Mouse (Mus musculus): Measurements from ENCODE around the gene Psmd2. TPM values are rescaled to one million over a fixed set of nuclear protein-coding genes. Genes with fewer than 3 reads are reported as not detected.

Psmd2 gene
- polyA plus RNA-seq, 1 experiment from 2014 or later: 401 TPM

DNA sequence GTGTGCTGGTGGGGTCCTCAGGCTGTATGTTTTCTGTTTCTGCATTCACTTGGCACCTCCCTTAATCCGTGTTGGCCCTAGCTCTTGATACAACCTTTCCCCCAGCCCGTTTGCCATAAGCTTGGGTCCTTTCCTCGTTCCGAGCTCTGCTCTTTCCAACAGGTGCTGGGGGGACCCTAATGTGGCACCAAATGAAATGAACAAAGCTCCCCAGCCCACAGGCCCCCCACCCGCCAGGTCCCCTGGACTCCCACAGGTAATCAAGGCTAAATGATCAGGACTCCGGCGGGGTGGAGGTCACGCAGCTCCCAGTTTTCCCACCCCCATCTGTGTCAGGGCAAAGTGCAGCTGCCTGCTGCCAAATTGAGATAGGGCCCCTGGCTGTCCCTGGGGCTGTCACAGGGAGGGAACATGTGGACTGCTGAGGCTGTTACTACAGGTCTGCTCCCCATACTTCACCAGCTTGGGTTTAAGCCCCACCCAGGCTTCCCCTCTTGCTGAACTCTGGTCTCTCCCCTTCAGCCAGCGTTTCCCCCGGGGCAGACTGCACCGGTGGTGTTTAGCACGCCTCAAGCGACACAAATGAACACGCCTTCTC is 22.4 kb downstream of the Psmd2 start:
- H3K4me2 ChIP-seq (ENCODE audit: low read length): peak overlapping the region; percentile 71
- WGBS: 8% methylated on average over 14 of the region's 14 CpGs
- peaks cover 21% of the 10 kb centered on the region for H3K4me1 ChIP-seq (replicated peaks; ENCODE audit: control insufficient read depth, insufficient read depth, low read length)
- peak overlapping the region; percentile 90 for H3K9ac ChIP-seq (replicated peaks; ENCODE audit: low read depth, low read length)
- ATAC-seq: no peak
- H3K36me3 ChIP-seq (ENCODE audit: control insufficient read depth, insufficient read depth): peaks cover 17% of the 10 kb centered on the region
- H3K27ac ChIP-seq (ENCODE audit: low read length): no peak overlapping the region
- no peaks in the 10 kb centered on the region for H3K9me3 ChIP-seq (ENCODE audit: control insufficient read depth, low read length)
- H3K4me3 ChIP-seq (replicated peaks; ENCODE audit: low read length): peak overlapping the region; percentile 76
- no peaks in the 10 kb centered on the region for H3K27me3 ChIP-seq (replicated peaks; ENCODE audit: control insufficient read depth, insufficient read depth, low read length)

DNA sequence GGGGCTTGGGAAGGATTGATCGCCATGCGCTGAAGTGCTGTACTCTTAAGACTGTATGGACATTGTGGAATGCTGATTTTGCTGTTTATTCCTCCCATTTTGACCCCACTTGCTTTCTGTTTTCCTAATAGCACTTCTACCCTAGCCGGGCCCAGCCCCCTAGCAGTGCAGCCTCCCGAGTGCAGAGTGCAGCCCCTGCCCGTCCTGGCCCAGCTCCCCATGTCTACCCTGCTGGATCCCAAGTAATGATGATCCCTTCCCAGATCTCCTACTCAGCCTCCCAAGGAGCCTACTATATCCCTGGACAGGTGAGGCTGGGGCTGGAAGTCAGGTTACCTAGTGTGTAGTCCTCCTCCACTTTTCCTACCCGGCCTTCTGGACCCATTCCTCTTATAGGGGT is 23.8 kb downstream of the Psmd2 start:
- Histone ChIP-seq H3K4me2 (ENCODE audit: low read length) (no peak overlapping the region), H3K27me3 (replicated peaks; ENCODE audit: control insufficient read depth, insufficient read depth, low read length) (no peaks in the 10 kb centered on the region), H3K4me1 (replicated peaks; ENCODE audit: control insufficient read depth, insufficient read depth, low read length) (peaks cover 21% of the 10 kb centered on the region), H3K36me3 (ENCODE audit: control insufficient read depth, insufficient read depth) (peaks cover 26% of the 10 kb centered on the region), H3K27ac (ENCODE audit: low read length) (no peak overlapping the region), H3K9me3 (ENCODE audit: control insufficient read depth, low read length) (no peaks in the 10 kb centered on the region), H3K9ac (replicated peaks; ENCODE audit: low read depth, low read length) (no peak overlapping the region), H3K4me3 (replicated peaks; ENCODE audit: low read length) (no peak overlapping the region)
- ATAC-seq: no peak
- WGBS: 89% methylated on average over 6 of the region's 6 CpGs

DNA sequence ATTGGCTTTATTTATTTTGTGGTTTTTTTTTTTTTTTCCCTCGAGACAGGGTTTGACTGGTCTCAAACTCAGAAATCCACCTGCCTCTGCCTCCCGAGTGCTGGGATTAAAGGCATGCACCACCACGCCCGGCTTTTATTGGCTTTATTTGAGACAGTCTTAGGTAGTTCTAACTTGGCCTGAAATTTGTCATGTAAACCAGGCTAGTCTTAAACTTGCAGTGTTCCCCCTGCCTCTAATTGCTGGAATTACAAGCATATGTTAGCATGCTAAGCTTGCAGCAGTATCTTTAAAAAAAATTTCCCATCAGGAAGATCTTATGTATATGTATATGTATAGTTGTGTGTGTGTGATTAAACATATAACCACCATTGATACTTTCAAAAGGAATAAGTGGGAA is 25.2 kb downstream of the Psmd2 start:
- no peak overlapping the region for H3K4me2 ChIP-seq (ENCODE audit: low read length)
- H3K9ac ChIP-seq (replicated peaks; ENCODE audit: low read depth, low read length): no peak overlapping the region
- H3K27me3 ChIP-seq (replicated peaks; ENCODE audit: control insufficient read depth, insufficient read depth, low read length): no peaks in the 10 kb centered on the region
- ATAC-seq: no peak
- no peaks in the 10 kb centered on the region for H3K9me3 ChIP-seq (ENCODE audit: control insufficient read depth, low read length)
- 82% methylated on average over 4 of the region's 4 CpGs for WGBS
- no peak overlapping the region for H3K4me3 ChIP-seq (replicated peaks; ENCODE audit: low read length)
- H3K27ac ChIP-seq (ENCODE audit: low read length): no peak overlapping the region
- peaks cover 21% of the 10 kb centered on the region for H3K4me1 ChIP-seq (replicated peaks; ENCODE audit: control insufficient read depth, insufficient read depth, low read length)
- H3K36me3 ChIP-seq (ENCODE audit: control insufficient read depth, insufficient read depth): peaks cover 40% of the 10 kb centered on the region

DNA sequence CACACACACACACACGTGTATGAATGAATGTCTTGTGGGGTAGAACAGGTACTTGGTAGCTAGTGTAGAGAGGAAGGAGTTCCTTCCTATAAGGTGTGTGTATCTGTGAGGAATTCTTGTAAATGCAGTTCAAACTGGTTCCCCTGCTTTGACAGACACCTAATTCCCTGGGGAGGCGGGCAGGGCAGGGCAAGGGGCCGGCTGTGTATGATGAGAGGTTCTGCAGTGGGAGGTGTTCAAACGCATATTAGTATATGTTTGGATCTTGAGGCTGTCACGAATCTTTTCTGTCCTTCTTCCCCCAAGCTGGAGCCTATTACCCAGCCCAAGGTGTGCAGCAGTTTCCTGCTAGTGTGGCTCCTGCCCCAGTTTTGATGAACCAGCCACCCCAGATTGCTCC is 25.9 kb downstream of the Psmd2 start:
- Histone ChIP-seq H3K4me2 (ENCODE audit: low read length) (no peak overlapping the region), H3K36me3 (ENCODE audit: control insufficient read depth, insufficient read depth) (peaks cover 47% of the 10 kb centered on the region), H3K27me3 (replicated peaks; ENCODE audit: control insufficient read depth, insufficient read depth, low read length) (no peaks in the 10 kb centered on the region), H3K27ac (ENCODE audit: low read length) (no peak overlapping the region), H3K4me3 (replicated peaks; ENCODE audit: low read length) (no peak overlapping the region), H3K4me1 (replicated peaks; ENCODE audit: control insufficient read depth, insufficient read depth, low read length) (peaks cover 17% of the 10 kb centered on the region), H3K9ac (replicated peaks; ENCODE audit: low read depth, low read length) (no peak overlapping the region), H3K9me3 (ENCODE audit: control insufficient read depth, low read length) (no peaks in the 10 kb centered on the region)
- 87% methylated on average over 5 of the region's 5 CpGs for WGBS
- ATAC-seq: no peak

DNA sequence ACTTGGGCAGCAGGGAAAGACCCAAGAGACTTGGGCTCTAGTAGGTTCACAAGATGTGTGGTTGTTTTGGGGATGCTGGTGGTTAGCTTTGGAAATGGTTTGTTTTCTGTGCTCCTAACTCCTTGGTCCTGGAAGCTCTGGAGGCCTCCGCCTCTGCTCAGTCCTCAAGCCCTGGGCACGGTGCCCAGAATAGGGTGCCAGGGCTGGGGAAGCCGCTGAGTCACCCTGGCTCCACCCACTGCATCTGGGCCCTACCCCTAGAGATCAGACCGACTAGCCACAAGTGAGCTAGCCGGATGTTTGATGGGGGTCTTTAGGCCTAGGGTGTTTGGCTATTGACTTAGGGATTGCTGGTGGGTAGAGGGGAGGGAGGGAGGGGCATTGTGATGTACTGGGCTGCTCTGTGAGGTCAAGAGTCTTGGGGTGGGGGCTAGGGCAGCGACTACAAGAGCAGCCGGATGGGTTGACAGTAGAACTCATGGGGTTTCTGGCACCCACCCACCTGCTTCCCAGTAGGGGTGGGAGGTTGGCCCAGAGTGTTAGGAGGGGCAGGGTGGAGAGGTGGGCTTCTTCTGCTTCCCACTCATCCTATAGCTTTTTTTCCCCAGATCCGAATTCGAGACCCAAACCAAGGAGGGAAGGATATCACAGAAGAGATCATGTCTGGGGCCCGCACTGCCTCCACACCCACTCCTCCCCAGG is 26.7 kb downstream of the Psmd2 start:
- H3K36me3 ChIP-seq (ENCODE audit: control insufficient read depth, insufficient read depth): peaks cover 53% of the 10 kb centered on the region
- H3K4me3 ChIP-seq (replicated peaks; ENCODE audit: low read length): no peak overlapping the region
- peaks cover 17% of the 10 kb centered on the region for H3K4me1 ChIP-seq (replicated peaks; ENCODE audit: control insufficient read depth, insufficient read depth, low read length)
- no peak overlapping the region for H3K27ac ChIP-seq (ENCODE audit: low read length)
- no peaks in the 10 kb centered on the region for H3K9me3 ChIP-seq (ENCODE audit: control insufficient read depth, low read length)
- no peaks in the 10 kb centered on the region for H3K27me3 ChIP-seq (replicated peaks; ENCODE audit: control insufficient read depth, insufficient read depth, low read length)
- no peak overlapping the region for H3K9ac ChIP-seq (replicated peaks; ENCODE audit: low read depth, low read length)
- 65% methylated on average over 10 of the region's 10 CpGs for WGBS
- no peak overlapping the region for H3K4me2 ChIP-seq (ENCODE audit: low read length)
- ATAC-seq: no peak

DNA sequence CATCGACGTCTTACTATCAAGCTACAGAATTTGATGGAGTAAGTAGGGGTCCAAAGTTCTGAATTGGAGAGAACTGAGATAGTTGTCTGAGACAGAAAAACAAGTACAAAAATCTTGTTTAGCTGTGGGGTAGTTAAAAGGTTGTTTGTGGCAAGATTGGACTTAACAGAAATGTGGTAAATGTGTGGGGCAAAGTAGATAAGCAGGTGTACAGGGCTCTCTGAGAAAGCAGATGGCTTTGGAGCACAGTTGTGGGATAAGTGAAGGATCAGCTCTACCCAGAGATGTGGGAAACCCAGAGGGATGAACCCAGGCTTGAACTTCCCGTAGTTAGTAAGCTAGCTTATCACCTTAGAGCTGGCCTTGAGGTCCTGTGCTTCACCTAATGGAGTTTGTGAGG is 39.3 kb downstream of the Psmd2 start:
- no peak for ATAC-seq
- Histone ChIP-seq H3K36me3 (ENCODE audit: control insufficient read depth, insufficient read depth) (peaks cover 50% of the 10 kb centered on the region), H3K4me2 (ENCODE audit: low read length) (no peak overlapping the region), H3K4me1 (replicated peaks; ENCODE audit: control insufficient read depth, insufficient read depth, low read length) (peaks cover 25% of the 10 kb centered on the region), H3K27ac (ENCODE audit: low read length) (no peak overlapping the region), H3K27me3 (replicated peaks; ENCODE audit: control insufficient read depth, insufficient read depth, low read length) (no peaks in the 10 kb centered on the region), H3K9me3 (ENCODE audit: control insufficient read depth, low read length) (no peaks in the 10 kb centered on the region), H3K4me3 (replicated peaks; ENCODE audit: low read length) (no peak overlapping the region), H3K9ac (replicated peaks; ENCODE audit: low read depth, low read length) (no peak overlapping the region)
- 93% methylated on average over 3 of the region's 3 CpGs for whole genome bisulfite sequencing

DNA sequence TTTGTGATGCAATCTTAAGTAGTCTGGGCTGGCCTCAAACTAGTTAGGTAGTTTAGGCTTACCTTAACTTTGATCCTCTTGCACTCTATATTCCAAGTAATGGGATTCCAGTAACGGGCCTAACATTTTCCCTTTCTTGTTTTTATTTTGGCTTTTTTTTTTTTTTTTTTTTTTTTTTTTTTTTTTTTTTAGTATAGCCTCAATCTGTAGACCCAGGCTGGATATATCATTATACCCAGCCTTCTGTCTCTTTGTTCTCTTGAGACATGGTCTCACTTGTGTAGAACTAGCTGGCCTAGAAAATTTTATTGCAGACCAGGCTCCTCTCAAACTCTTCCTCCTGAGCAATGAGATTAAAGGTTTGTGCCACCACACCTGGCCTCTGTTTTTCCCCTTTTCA is 40.2 kb downstream of the Psmd2 start:
- Histone ChIP-seq H3K27me3 (replicated peaks; ENCODE audit: control insufficient read depth, insufficient read depth, low read length) (no peaks in the 10 kb centered on the region), H3K9ac (replicated peaks; ENCODE audit: low read depth, low read length) (no peak overlapping the region), H3K4me2 (ENCODE audit: low read length) (no peak overlapping the region), H3K27ac (ENCODE audit: low read length) (no peak overlapping the region), H3K4me1 (replicated peaks; ENCODE audit: control insufficient read depth, insufficient read depth, low read length) (peaks cover 31% of the 10 kb centered on the region), H3K9me3 (ENCODE audit: control insufficient read depth, low read length) (no peaks in the 10 kb centered on the region), H3K36me3 (ENCODE audit: control insufficient read depth, insufficient read depth) (peaks cover 41% of the 10 kb centered on the region), H3K4me3 (replicated peaks; ENCODE audit: low read length) (no peak overlapping the region)
- WGBS: 75% methylated on average over 1 of the region's 1 CpGs
- no peak for ATAC-seq

DNA sequence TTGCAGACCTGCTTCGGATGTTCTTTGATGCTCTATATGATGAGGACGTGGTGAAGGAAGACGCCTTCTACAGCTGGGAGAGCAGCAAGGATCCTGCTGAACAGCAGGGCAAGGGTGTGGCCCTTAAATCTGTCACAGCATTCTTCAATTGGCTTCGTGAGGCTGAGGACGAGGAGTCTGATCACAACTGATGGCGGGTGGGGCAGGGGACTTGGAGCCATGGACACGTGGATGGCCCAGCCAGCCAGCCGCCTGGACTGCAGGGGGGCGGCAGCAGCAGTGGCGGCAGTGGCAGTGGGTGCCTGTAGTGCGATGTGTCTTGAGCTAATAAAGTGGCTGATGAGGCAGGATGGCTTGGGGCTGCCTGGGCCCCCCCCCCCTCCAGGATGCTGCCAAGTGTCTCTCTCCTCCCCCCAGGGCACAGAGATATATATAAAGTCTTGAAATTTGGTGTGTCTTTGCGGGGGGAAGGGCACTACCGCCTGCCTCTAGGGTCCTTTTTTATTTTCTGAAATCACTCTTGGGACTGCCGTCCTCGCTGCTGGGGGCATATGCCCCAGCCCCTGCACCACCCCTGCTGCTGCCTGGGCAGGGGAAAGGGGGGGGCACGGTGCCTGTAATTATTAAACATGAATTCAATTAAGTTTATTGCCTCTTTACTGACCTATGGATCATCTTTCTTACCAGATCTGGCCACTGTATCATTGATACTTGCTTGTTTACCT is 41.0 kb downstream of the Psmd2 start:
- Histone ChIP-seq H3K27me3 (replicated peaks; ENCODE audit: control insufficient read depth, insufficient read depth, low read length) (no peaks in the 10 kb centered on the region), H3K36me3 (ENCODE audit: control insufficient read depth, insufficient read depth) (peaks cover 34% of the 10 kb centered on the region), H3K4me1 (replicated peaks; ENCODE audit: control insufficient read depth, insufficient read depth, low read length) (peaks cover 33% of the 10 kb centered on the region), H3K4me2 (ENCODE audit: low read length) (peak overlapping the region; percentile 82), H3K9me3 (ENCODE audit: control insufficient read depth, low read length) (no peaks in the 10 kb centered on the region), H3K9ac (replicated peaks; ENCODE audit: low read depth, low read length) (peak overlapping the region; percentile 92; the same call in 1 of the 2 replicates), H3K27ac (ENCODE audit: low read length) (peak overlapping the region; percentile 97), H3K4me3 (replicated peaks; ENCODE audit: low read length) (peak overlapping the region; percentile 79; the same call in 1 of the 2 replicates)
- ATAC-seq: no peak
- WGBS: 54% methylated on average over 16 of the region's 16 CpGs

DNA sequence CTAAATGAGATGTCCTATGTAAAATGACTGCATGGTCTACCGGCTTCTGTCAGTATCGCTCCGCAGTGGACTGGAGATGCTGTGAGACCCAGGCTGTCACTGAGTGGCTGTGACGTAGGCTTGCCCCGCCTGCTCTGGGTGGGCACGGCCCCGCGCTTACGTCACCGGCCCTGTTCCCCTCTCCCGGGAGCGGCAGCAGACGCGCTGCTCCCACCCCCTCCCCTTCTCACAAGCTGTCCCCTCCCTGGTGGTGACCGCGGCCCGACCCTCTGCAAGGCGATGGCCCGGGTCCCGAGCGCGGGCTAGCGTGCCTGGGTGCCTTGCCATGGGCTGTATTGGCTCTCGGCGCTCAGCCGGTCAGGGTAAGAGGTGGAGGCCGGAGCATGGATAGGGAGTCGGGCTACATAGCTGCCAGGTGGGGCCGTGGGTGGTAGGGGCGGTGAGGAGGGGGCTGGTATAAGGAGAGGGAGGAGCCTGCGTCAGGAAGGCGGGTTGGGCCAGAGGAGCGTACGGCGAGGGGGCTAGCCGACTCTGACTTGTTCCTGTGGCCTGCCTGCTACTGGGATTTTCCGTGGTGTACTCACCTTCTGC is 41.8 kb downstream of the Psmd2 start, which contains the start of gene Fam131a:
Fam131a (plus strand) TSS at position 131 of the 591 bp plus-strand sequence.
- Histone ChIP-seq H3K9ac (replicated peaks; ENCODE audit: low read depth, low read length) (peak within 1 kb of the TSS; percentile 92), H3K4me3 (replicated peaks; ENCODE audit: low read length) (peak within 1 kb of the TSS; percentile 79), H3K4me1 (replicated peaks; ENCODE audit: control insufficient read depth, insufficient read depth, low read length) (peaks cover 33% of the 10 kb centered on the region), H3K9me3 (ENCODE audit: control insufficient read depth, low read length) (no peaks in the 10 kb centered on the region), H3K4me2 (ENCODE audit: low read length) (peak within 1 kb of the TSS; percentile 82), H3K27ac (ENCODE audit: low read length) (peak within 1 kb of the TSS; percentile 97), H3K36me3 (ENCODE audit: control insufficient read depth, insufficient read depth) (peaks cover 29% of the 10 kb centered on the region), H3K27me3 (replicated peaks; ENCODE audit: control insufficient read depth, insufficient read depth, low read length) (no peaks in the 10 kb centered on the region)
- WGBS: under 1% methylated on average over 37 of the region's 37 CpGs
- peak; percentile 94 for ATAC-seq

Data from forebrain, embryonic 16.5 days (tissue).